Mouse (Mus musculus): ENCODE measurements around the gene Cnr2.

Cnr2 gene

GRCm38 (mm10) chr4:135902606-135903242 lies 7.5 kb downstream of the Cnr2 start:
- in situ Hi-C loops (cut with MboI, MseI): no loop called here

- in situ Hi-C loops (cut with MboI, MseI): no loop called here
These were observed 9.6 kb downstream of the Cnr2 start for GRCm38 (mm10) chr4:135904810-135905209.

- in situ Hi-C loops (cut with MboI, MseI): no loop called here
These were observed 11.4 kb downstream of the Cnr2 start for GRCm38 (mm10) chr4:135906633-135907032.

GRCm38 (mm10) chr4:135909326-135910066 lies 14.3 kb downstream of the Cnr2 start:
- in situ Hi-C loops (cut with MboI, MseI): no loop called here

DNA sequence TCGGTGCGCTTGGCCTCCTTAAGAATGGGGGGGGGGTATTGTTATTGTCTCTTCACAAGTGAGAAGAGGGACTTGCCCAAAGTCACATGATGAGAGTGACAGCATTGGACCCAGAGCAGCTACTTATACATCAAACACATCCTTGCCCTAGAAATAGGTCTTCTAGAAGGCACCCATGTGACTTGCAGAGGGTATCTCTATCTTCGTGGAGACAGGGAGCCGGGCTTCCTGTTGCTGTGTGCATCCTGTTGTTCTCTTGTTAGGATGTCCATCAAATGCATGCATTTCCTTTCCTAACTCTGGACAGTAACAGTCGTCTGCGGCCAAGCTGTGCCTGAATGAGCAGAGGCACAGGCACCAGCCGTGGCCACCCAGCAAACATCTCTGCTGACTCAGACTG lies 16.3 kb downstream of the Cnr2 start:
- in situ Hi-C loops (cut with MboI, MseI): no loop called here

DNA sequence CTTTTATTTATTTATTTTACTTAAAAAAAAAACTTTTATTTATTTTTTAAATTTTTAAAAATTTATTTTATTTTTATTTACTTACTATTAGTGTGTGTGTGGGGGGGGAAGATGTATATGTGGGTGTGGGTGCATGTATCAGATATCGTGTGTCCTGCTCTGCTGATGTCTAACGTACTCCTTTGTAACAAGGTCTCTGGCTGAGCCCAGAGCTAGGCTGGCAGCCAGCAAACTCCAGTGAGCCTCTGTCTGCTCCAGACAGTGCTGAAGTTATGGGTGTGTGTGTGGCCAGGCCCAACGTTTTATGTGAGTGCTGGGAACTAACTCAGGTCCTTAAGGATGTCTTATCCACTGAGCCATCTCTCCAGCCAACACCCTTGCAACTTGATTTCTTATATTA lies 17.0 kb downstream of the Cnr2 start:
- in situ Hi-C loops (cut with MboI, MseI): no loop called here

GRCm38 (mm10) chr4:135912835-135913234 lies 17.6 kb downstream of the Cnr2 start:
- in situ Hi-C loops (cut with MboI, MseI): no loop called here

DNA sequence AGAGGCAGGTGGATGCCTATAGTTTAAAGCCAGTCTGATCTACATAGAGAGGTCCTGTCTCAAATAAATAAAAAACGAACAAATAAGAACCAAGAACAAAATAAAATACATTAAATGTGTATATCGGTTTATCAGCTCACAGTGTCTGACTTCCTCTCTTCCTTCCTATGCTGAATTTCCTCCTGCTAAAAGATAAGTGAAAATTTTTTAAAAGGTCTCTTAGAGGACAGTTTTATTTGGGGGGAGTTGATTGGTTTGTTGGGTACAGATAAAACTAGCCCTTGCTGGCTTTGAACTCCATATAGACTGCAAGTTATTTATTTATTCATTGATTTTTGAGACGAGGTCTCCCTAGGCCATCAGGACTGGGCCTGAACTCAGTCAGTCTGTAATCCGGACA lies 18.2 kb downstream of the Cnr2 start:
- in situ Hi-C loops (cut with MboI, MseI): no loop called here

GRCm38 (mm10) chr4:135918635-135919279 lies 23.6 kb downstream of the Cnr2 start:
- in situ Hi-C loops (cut with MboI, MseI): no loop called here

GRCm38 (mm10) chr4:135919280-135919639 lies 24.1 kb downstream of the Cnr2 start:
- in situ Hi-C loops (cut with MboI, MseI): no loop called here

DNA sequence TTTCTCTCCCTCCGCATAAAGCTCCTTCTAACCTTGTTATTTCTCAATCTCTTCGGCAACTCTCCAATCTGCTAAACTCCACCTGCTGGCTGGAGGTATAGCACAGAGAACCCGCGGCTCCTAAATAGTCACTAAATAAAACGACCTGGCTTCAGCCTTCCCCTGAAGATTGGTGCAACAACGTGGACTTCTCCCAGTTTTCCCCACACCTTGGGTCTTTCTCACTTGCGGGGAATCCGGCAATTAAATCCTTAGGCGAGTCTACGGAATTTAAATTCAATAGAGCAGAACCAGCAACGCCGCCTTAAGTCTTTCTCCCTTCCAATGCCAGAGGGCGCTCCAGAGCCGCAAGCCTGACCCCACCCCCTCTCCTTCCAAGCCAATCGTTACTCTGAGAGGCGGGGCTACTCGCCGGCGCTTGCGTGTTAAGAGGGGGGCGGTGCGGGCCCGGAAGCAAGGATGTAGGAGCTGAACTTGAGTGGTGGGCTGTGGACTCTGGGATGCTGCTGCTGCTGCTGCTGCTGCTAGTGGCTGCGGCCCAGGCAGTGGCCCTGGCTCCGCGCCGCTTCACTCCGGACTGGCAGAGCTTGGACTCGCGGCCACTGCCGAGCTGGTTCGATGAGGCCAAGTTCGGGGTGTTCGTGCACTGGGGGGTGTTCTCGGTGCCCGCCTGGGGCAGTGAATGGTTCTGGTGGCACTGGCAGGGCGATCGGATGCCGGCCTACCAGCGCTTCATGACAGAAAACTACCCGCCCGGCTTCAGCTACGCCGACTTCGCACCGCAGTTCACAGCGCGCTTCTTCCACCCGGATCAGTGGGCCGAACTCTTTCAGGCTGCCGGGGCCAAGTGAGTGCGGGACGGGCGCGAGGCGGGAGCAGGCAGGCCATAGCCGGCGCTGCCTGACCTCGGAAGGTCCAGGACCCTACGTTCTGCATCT lies 25.4 kb downstream of the Cnr2 start, which contains the start of gene Fuca1:
TSS of gene Fuca1 (plus strand) at position 432 of the 938 bp plus-strand sequence.
- in situ Hi-C loops (cut with MboI, MseI): no loop called here

DNA sequence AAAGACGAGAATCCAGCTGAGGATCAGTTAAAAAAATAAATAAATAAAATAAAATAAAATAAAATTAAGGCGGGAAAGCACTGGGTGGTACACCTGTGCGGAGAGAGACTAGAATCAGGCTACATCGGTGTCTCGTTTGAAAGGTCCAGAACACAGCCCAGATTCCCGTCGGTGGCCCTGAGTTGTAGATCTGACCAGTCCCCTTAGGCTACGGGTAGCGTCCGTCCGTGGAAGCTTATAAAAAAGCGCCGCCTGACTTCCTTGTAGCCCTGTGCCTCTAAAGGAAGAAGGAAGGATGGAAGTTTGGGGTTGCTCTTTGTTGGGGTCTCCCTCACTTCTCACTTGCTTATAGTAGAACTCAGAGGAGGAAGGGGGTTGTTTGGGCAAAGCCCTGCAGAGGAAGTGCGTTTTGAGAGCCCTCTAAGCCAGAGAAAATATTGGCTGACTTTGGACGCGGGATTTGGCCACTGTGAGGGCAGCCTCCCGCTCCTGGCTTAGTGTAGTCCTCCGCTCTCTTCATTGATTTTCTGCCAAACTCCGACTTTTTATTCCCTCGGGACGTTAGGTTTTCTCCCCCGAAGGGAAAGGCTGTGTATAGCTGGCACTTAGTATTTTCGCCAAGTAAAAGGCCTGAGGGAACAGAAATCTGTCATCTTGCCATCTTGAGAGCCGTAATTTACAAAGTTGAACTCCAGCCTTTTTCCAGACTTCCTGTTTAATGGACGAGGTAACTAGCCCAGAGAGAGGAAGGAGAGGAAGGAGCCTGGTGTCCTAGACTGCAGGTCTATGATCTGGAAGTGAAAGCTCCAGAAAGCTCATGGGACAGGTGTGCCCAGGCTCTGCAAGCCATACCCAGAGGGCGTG lies 26.3 kb downstream of the Cnr2 start:
- in situ Hi-C loops (cut with MboI, MseI): no loop called here

- in situ Hi-C loops (cut with MboI, MseI): no loop called here
These were observed 27.0 kb downstream of the Cnr2 start for GRCm38 (mm10) chr4:135922190-135922589.

- in situ Hi-C loops (cut with MboI, MseI): no loop called here
These were observed 29.2 kb downstream of the Cnr2 start for GRCm38 (mm10) chr4:135924418-135924817.

DNA sequence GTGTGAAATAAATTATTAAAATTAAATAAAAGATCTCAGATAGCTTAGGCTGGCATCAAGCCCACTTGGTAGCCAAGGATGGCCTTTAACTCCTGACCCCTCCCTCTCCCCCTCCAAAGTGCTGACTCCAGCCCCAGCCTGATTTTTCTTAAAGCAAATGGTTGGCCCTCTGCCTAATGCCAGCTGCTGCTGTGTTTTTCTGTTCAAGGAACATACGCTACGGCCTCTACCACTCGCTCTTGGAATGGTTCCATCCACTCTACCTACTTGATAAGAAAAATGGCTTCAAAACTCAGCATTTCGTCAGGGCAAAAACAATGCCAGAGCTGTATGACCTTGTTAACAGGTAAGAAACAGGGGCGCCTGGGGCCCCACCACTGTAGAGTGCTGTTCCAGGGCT lies 30.1 kb downstream of the Cnr2 start:
- in situ Hi-C loops (cut with MboI, MseI): loop anchor here (5.0 kb wide), 1 partner anchor 38 kb away; no protein-coding TSS in a partner anchor

DNA sequence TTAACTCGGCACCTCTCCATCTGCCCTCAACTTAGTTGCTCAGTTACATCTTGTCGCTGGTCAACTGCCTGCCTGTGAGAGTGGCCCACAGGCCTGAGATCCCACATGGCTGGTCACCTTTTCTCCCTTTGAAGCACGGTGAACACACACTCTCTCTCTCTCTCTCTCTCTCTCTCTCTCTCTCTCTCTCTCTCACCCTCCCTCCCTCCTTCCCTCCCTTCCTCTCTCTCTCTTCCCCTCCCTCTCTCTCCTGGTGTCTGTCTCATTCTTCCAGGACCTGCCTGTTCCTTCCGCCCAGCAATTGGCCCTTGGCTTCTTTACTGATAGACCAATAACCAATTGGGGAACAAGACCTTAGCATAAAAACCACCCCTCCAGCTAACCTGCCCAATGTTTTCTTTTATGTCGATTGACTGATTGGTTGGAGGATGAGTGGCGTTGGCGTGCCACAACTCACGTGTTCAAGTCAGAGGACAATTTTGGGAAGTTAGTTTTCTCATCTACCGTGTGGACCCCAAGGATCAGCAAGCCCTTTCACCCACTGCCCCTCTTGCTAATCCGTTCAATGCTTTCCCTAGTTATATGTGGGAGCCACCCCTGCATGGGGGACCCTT lies 31.1 kb downstream of the Cnr2 start:
- in situ Hi-C loops (cut with MboI, MseI): loop anchor here (5.0 kb wide), 1 partner anchor 39 kb away; no protein-coding TSS in a partner anchor

DNA sequence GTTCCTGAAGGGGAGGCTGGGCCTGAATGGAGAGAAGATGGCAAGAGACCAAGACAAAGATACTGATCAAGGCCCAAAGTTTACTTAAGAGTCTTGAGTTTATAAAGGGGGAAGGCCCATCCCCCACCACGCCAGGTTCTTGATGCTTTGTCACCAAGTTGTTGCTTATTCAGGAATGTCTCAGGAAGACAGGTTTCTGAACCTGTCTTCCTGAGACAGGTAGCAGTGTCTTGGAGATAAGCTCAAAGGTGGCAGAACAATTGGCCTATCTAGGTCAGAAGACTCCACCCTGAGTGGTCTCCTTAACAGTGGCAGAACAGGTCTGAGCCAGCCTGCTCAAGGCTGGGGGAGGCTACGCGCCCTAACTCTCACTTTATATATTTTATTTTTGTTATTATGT lies 31.7 kb downstream of the Cnr2 start:
- in situ Hi-C loops (cut with MboI, MseI): loop anchor here (5.0 kb wide), 1 partner anchor 40 kb away; no protein-coding TSS in a partner anchor

GRCm38 (mm10) chr4:135928376-135928775 lies 33.2 kb downstream of the Cnr2 start:
- in situ Hi-C loops (cut with MboI, MseI): loop anchor here (5.0 kb wide), 1 partner anchor 41 kb away; no protein-coding TSS in a partner anchor

GRCm38 (mm10) chr4:135929405-135929804 lies 34.2 kb downstream of the Cnr2 start:
- in situ Hi-C loops (cut with MboI, MseI): loop anchor here (5.0 kb wide), 1 partner anchor 42 kb away; no protein-coding TSS in a partner anchor

DNA sequence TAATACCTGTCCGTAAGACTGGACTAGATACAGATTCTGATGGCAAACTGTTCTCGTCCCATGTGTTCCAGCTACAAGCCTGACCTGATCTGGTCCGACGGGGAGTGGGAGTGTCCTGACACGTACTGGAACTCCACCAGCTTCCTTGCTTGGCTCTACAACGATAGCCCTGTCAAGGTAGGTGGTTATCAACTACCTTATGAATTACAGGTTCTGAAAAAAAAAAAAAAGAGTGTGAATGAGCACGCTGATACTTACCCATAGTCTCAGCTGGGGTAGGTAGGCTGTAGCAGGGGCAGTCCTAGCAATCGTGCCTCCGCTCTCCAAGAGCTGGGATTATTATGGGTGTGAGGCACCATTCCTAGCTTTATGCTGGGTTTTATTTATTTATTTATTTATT lies 34.6 kb downstream of the Cnr2 start:
- in situ Hi-C loops (cut with MboI, MseI): loop anchor here (5.0 kb wide), 1 partner anchor 43 kb away; no protein-coding TSS in a partner anchor
